Mouse (Mus musculus): Measurements from ENCODE around the gene Gm29776. TPM values are rescaled to one million over a fixed set of nuclear protein-coding genes. Genes with fewer than 3 reads are reported as not detected.

The Gm29776 gene
- total RNA-seq, 4 experiments from 2014 or later: not detected

GRCm38 (mm10) chr14:54709054-54709453, 10.4 kb upstream of the Gm29776 start:
- no peak for DNase-seq (ENCODE audit: low spot score in 2 of 2)

GRCm38 (mm10) chr14:54706589-54707320, 8.1 kb upstream of the Gm29776 start:
- DNase-seq (ENCODE audit: low spot score in 2 of 2): no peak

GRCm38 (mm10) chr14:54705844-54706243, 7.2 kb upstream of the Gm29776 start:
- no peak for DNase-seq (ENCODE audit: low spot score in 2 of 2)

- no peak for DNase-seq (ENCODE audit: low spot score in 2 of 2)
Observed at GRCm38 (mm10) chr14:54703207-54703606, 4.6 kb upstream of the Gm29776 start.

- DNase-seq (ENCODE audit: low spot score in 2 of 2): peak in 1 of 2 experiments; percentile 59
Observed at GRCm38 (mm10) chr14:54701298-54701697, 2.7 kb upstream of the Gm29776 start.

- no peak for DNase-seq (ENCODE audit: low spot score in 2 of 2)
Observed at GRCm38 (mm10) chr14:54699586-54699985, 953 bp upstream of the Gm29776 start.

GRCm38 (mm10) chr14:54696752-54697151, 1.9 kb downstream of the Gm29776 start:
- no peak for DNase-seq (ENCODE audit: low spot score in 2 of 2)

GRCm38 (mm10) chr14:54695042-54695441, 3.6 kb downstream of the Gm29776 start:
- DNase-seq (ENCODE audit: low spot score in 2 of 2): no peak

GRCm38 (mm10) chr14:54687251-54687650, 11.4 kb downstream of the Gm29776 start:
- no peak for DNase-seq (ENCODE audit: low spot score in 2 of 2)

GRCm38 (mm10) chr14:54686522-54687143, 12.0 kb downstream of the Gm29776 start, which contains the start of gene Acin1:
Gene Acin1, minus strand, starts transcription at chr14:54686931.
- DNase-seq (ENCODE audit: low spot score in 2 of 2): peak; percentile 99 to 100

GRCm38 (mm10) chr14:54686063-54686521, 12.5 kb downstream of the Gm29776 start, which contains the start of gene 1700123O20Rik:
Gene 1700123O20Rik, plus strand, starts transcription at chr14:54686216.
- DNase-seq (ENCODE audit: low spot score in 2 of 2): no peak

- no peak for DNase-seq (ENCODE audit: low spot score in 2 of 2)
Observed at GRCm38 (mm10) chr14:54685471-54685870, 13.2 kb downstream of the Gm29776 start.

- no peak for DNase-seq (ENCODE audit: low spot score in 2 of 2)
Observed at GRCm38 (mm10) chr14:54682396-54682795, 16.2 kb downstream of the Gm29776 start.

GRCm38 (mm10) chr14:54678657-54679304, 19.9 kb downstream of the Gm29776 start:
- no peak for DNase-seq (ENCODE audit: low spot score in 2 of 2)

GRCm38 (mm10) chr14:54676290-54676689, 22.3 kb downstream of the Gm29776 start:
- DNase-seq (ENCODE audit: low spot score in 2 of 2): no peak

GRCm38 (mm10) chr14:54674317-54674716, 24.3 kb downstream of the Gm29776 start:
- no peak for DNase-seq (ENCODE audit: low spot score in 2 of 2)

- no peak for DNase-seq (ENCODE audit: low spot score in 2 of 2)
Observed at GRCm38 (mm10) chr14:54669381-54669780, 29.3 kb downstream of the Gm29776 start.

GRCm38 (mm10) chr14:54664477-54665222, 34.0 kb downstream of the Gm29776 start:
- peak in 1 of 2 experiments; percentile 83 for DNase-seq (ENCODE audit: low spot score in 2 of 2)

GRCm38 (mm10) chr14:54660009-54660408, 38.6 kb downstream of the Gm29776 start:
- no peak for DNase-seq (ENCODE audit: low spot score in 2 of 2)

- DNase-seq (ENCODE audit: low spot score in 2 of 2): peak; percentile 65 to 81
Observed at GRCm38 (mm10) chr14:54653496-54653895, 45.1 kb downstream of the Gm29776 start.

GRCm38 (mm10) chr14:54652787-54653186, 45.8 kb downstream of the Gm29776 start:
- no peak for DNase-seq (ENCODE audit: low spot score in 2 of 2)

Data from left cerebral cortex, adult 8-10 months (tissue).